Mouse (Mus musculus) cerebellum, adult 8-10 months (tissue): Measurements from ENCODE around the gene Eef2k.

Source experiments
- DNase-seq: peaks from one replicate; pipeline ENCODE4 v3.0.0; 2022

Gene Eef2k

DNA sequence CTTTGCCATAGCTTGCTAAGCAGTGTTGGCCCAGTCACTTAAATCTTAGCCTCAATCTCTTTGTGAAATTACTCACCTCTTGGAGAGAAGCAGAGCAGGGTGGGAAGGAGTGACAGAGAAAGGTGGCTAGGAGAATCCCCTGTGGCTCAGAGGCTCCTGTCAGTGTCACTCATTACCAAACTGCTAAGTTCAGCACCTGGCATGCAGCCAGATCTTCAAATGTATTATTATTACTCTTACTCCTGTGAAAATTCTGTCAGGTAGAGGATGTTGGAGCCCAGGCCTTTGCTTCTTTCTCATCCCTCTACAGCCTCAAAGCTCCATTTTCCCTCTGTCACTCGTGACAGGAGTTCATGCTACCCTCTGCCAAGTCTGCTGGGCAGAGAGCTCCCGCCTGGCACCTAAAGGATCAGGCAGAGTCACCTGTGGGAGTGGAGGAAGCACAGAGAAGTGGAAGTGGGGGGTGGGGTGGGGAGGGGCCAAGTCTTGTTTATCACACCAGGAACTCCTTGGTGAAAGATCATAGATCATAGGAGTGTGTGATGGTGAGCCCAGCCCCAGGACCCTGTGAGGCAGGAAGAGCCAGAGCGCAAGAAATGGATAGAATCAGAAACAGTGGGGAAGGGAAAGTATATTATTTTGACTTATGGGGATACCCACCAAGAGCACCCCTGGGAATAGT is 6.3 kb downstream of the Eef2k start:
- DNase-seq, result no peak

DNA sequence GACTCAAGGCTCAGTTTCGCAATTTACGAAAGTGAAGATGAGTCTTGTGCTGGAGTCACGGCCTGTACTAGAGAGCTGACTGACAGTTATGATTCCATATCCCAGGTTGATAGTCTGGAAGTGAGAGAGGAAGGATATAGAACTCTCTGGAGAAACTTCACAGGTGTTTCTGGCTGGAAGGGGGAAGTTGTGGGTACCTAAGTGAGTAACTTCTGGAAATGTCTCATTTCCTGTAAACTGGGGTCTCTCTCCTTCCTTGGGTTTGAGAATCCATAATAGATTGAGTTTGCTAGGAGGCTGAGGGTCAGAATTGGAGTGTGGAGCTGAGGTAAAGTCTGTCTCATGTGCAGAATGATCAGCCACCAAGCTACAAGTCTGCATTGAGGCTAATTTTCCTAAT is 7.5 kb downstream of the Eef2k start:
- DNase-seq, result no peak

DNA sequence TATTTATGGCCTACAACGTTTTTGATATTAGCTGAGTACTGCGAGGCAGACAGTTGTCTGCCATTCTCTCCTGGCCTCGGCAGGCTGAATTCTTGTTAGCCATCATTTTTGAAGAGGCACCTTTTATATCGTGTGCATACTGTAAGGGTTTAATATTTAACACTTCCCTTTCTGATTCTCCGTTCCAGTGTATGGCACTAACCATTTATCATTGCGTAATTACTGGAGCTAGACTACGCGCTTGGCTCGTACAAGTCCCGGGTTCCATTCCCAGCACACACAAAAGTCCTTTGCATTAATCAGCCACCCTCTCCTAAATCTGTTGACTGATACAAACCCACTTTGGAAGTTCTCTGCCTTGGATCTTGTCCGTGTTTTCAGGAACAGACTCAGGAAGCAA is 17.2 kb downstream of the Eef2k start:
- no peak for DNase-seq

DNA sequence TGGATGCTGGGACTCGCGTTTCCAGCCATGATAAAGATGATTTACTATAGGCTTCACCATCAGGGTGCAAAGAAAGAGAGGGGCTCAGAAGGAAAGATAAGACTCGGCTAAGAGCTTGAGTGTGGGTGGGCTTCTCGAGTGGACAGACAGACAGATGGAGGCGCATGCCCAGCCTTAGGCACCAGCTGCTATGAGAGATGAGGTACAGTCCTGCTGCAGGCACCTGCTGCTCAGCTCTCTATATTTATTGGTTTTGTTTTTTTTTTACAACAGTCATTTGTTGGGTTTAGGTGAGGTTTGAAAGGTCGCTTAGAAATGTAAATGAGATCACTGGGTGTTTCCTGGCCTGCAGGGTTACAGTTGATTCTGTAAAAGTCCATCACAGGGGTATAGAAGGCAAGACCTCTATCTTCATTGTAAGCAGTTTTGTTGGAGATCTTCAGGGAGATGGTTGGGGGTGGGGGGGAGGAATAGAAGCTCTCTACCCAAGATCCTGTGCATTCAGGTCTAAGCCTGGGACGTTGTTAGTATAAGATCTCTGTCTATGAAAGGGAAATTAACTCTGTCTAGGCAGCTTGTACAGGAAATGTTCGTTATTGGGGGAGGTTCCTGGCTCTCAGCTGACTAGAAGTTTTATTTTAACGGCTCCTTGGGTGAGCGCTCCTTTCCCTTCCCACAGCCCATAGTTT is 18.3 kb downstream of the Eef2k start:
- DNase-seq, result no peak

DNA sequence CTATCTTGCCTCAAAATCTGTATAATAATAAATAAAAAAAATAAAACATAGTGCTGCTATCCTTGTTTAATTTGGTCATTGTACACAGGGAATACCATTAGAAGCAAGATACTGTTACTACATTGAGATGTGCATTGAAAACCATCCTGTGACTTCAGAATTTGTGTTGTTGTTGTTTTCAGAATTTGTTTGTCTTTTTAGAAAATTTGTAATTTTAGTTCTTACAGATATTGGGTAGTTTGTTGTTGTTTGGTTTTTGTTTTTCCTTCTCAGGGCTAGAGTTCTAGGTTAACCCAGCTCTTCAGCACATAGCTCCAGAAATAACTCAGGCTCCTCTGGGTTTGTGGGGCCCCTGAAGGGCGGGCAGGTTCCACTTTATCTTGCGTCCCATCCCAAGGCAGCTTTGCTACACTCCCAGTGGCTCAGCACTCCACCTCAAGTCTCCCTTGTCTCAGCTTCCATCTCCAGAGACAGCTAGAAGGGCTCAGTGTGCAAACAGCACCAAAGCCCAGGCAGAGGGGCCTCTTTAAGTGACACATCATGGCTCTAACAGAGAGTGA is 18.9 kb downstream of the Eef2k start:
- DNase-seq, result no peak

DNA sequence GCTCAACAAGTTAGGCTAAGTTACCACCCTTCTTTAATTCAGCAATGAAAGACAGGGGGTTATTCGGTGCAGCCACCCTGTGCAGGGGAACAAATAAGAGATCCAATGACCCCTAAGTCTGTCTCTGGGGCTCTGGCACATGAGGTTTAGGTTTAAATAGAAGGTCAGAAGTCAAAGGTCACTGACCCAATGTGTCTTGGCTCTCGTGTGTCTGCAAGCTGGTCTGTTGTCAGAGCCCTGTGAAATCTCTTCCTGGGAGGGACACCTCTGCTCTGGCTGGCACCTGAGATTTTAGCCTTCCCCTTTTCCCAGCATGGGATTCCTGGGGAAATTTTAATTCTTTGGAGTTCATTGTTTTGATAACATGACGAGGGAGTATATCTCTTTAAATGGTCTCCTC is 19.6 kb downstream of the Eef2k start:
- DNase-seq, result no peak

DNA sequence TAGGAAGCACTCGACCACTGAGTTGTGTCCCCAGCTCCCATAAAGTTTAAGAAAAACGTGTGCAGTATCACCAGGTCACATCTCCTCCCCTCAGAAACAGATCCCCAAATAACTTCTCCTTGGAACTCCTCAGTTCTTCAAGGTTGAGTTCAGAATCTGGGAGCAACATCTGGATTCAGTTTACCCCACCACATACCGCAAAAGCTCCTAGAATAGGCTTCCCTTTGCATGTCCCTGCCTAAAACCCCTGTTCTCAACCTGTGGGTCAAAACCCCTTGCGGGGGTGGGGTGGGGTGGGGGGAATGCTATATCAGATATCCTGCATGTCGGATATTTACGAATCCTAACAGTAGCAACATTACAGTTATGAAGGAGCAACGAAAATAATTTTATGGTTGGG is 20.0 kb downstream of the Eef2k start:
- DNase-seq, result no peak

DNA sequence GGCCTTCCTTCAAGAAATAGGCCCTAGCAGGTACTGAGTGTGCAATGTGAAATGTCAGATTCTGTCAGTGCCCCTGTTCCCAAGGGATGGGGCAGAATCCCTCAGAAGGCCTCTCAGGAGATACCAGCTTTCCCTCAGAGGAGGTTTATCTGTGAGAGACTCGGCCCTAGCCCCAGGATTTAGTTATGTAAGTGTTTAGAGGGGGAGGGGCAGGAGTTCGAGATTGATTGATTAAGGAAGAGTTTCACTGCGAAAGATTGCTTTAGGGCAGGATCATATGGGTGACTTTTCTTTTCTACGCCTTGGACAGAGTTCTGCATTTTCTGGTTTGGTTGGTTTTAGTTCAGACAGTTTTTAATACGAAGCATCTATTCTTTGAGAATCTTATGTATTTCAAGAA is 20.8 kb downstream of the Eef2k start:
- DNase-seq, result no peak

DNA sequence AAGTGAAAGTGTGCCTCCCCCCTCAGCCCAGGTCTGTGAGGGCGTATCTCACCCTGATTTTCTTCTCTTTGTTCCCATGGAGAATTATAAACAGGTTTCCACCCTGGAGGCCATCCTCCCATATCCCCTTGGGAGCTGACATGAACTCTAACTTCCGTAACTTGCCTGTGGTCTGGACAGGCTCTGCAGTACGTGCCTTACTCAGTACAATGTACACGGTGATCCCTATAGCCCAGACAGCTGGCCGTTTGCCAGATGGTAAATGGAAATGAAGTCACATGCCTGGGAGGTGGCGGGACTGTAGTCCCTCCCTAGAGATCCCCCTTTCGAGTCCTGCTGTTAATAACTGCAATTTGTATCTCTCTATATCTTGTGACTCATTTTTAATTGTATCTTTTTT is 22.5 kb downstream of the Eef2k start:
- no peak for DNase-seq

DNA sequence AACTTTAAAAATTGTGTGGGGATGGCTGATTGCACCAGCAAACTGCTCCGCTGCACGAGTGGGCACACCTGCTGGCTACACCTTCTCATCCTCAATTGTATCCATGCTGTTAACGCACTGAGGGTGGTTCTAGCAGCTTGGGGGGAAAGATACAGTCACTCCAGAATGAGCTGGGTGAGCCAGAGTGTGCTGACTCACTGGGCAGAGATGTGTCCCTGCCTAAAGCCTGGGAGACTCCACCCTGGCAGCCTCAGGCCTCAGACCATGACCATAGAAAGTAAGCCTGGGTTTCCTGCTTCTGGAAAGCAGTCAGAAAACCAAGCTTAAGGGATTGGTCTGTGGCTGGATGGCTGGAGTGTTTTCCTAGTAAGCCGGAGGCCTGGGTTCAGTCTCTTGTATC is 23.2 kb downstream of the Eef2k start:
- no peak for DNase-seq

DNA sequence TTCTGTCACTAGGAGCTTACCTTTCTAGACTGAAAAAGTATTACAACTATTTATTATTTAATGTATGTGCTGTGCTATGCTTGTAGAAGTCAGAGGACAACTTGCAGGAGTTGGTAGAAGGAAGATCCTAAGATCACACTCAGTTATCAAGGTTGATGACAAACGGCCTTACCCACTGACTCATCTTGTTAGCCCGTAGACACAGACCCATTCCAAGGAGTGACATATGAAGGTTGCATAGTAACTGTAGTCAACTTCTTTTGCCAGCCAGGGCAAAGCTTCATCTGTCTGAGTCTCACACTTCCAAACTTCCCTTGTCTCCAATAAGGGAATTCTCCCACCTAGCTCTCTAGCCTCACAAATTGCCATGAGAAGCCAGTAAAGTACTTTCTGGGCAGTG is 24.1 kb downstream of the Eef2k start:
- no peak for DNase-seq

DNA sequence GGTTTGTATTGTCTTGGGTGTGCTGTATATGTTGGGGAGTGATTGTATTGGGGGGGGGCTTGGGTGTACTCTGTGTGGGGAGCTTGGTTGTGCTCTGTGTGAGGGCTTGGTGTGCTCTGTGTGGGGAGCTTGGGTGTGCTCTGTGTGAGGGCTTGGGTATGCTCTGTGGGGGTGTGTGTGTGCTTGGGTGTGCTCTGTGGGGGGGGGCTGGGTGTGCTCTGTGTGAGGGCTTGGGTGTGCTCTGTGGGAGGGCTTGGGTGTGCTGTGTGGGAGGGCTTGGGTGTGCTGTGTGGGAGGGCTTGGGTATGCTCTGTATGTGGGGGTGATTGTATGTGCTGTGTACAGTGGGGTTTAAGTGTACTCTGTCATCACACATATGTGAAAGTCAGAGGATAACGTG is 25.1 kb downstream of the Eef2k start:
- DNase-seq, result no peak

DNA sequence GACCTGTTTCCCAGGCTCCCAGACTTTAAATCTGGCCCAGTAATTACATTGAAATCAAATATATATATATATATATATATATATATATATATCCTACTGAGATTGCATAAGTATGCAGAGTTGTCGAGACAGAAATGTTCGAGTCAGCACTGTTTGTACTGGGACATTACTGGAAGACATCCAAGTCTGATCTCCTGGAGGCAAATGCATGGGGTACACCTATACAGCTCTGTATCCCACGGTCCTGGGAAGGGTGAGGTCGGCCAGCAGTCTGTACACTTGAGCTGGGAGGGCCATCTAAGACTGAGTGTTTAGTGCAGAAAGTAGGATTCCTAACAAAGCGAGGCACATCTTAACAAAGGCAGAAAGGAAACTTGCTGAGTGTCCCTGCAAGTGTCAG is 27.3 kb downstream of the Eef2k start:
- DNase-seq, result no peak

DNA sequence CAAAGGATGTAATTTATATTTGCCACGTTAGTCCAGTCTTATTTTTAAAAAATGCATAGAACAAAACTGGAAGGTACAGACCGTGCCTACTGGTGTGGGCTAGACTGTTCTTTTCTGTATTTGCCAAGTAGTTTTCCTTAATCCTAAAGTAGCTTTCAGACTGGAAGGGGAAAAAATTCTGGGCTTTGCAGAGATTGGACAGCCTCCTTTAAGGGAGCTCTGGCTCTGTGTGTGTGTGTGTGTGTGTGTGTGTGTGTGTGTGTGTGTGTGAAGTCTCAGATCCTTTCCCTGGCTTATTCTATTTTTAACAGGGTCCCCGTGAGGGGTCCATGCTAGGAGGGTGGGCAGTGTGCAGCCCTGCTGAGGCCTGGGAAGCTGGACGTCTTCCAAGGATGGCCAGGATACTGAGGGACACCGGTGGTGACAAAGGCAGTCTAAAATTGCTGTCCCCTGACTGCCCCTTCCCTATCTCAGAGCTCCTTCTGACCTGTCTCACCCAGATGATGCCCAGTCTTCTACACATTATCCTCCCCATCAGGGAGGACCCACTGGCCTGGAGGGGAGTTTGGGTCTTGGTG is 27.9 kb downstream of the Eef2k start:
- DNase-seq, result no peak

DNA sequence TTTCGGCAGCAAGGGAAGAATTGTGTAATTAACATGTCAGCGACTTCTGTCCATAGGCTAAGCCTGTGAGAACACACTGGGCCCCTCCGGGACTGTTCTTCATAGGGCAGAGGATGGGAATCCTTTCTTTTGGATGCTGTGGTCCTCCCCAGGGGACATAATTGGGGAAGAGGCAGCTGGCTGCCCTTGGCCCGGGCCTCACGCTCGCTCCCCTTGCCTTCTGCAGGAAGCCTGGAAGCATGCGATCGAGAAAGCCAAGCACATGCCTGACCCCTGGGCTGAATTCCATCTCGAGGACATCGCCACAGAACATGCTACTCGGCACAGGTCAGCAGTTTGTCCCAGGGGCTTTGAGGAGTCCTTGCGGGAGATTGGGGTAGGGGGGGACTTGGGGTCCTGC is 30.5 kb downstream of the Eef2k start:
- no peak for DNase-seq

DNA sequence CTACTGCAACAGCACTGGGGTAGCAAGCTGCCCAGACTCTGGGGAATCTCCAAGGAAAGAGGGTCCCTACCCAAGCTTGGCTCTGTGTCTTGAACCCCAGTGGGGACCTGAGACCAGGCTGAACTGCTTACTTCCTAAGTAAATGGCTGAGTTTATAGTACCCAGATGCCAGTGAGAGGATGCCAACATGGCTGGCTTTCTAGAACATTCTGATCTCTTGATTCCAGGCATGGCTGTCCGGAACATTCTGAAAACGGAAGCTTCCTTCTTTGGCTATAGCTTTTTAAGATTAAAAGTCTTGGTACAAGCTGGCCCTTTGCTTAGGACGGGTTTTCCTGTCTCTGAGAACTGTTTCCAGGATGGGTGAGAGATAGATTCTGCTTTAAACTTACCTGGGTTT is 31.4 kb downstream of the Eef2k start:
- DNase-seq, result no peak

DNA sequence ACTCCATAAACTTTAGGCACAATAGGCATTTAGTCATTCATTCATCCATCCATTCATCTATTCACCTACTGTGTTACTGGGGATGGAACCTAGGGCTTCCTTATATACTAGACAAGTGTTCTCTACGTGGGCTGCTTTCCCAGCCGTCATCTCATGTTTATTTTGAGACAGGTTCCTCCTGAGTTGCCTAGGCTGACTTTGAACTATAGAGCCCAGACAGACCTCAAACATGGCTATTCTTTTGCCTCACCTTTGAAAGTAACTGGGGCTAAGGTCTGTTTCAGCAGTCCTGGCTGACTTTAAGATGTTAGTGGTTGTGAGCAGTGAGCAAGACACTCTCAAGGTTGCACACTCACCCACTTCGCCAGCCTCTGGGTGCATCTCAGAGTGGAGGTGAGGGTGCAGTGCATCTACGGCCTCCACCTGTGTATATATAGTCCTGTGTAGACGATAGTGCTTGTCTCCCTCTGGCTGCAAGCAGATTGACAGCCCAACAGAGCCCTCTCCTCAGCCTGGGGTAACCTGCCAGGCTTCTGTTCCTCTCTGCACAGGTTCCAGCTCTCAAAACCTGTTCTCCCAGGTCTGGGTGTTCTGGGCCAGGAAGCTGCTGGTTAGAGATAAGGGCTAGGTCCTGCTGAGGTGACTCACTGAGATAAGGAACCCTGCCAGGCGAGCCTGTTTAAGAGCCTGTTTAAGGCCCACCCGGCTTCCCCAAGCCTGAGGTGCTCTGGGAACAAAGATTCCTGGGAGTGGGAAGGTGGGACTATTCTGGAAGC is 32.3 kb downstream of the Eef2k start:
- DNase-seq, result no peak

DNA sequence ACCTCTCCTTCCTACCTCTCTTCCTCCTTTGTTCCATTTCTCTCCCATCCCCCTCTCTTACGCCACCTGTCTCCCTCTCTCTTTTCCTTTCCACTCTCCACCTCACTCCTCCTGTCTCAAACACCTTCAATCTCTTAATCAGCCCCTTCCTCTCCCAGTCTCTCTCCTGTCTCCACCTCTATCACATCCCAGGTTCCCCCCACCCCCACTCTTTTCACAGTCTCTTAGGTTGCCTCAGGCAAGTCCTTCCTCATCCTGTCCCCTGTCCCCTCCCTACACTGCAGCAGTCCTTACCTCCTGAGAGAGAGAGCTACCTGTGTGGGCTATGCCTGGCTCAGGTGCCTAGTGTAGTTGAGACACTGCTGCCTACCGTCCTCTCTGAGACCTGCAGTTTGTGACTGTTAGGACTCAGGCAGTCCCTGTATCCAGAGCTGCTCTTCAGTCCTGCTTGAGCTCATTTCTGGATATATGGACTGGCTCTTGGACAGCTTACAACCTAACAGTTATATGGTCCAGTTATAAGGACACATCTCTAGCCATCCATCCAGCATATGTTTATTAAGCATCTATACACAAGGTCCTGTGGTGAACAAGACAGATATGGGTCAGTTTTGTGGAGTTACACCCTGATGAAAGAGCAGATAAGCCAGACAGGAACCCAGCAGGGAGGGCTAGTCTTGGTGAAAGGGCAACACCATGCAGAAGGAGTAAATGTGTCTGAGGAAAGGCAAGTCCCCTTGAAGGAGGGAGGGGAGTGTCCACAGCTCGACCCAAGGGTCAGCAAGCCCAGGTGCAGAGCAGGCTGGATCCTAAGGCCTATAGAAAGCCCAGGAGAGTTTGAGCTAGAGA is 33.1 kb downstream of the Eef2k start:
- no peak for DNase-seq

DNA sequence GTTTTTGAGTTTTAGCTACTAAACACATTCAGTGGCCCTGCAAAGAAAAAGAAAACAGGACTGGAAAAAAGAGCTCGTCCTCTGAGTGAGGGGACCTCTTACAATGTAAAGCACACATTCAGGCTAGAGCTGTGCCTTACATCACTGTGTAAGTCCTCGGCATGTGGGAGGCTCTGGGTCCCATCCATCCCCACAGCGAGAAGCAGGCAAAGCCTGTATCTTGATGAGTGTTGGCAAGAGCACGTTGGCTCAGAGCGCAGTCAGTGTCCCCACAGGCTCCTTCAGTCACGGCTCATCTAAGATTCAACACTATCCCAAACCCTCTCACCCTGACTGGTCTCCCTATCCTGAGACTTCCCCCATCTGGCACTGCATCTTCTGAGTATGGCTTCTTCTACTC is 35.6 kb downstream of the Eef2k start:
- no peak for DNase-seq

DNA sequence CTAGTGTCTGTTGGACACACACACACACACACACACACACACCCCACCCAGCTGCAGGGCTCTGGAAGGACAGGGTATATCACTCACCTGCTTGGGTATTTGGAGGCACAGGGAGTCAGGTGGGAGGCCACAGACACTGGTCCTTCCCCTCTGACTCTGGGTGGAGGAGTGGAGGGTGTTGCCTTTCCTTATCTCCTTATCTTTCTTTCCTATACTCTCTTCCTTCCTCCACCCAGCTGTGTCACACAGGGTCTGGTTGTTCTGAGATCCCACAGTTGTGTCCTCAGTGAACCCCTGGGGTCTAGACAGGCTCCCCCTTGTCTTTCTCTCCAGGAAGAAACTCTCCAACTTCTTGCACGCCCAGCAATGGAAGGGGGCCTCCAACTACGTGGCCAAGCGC is 37.3 kb downstream of the Eef2k start:
- no peak for DNase-seq

DNA sequence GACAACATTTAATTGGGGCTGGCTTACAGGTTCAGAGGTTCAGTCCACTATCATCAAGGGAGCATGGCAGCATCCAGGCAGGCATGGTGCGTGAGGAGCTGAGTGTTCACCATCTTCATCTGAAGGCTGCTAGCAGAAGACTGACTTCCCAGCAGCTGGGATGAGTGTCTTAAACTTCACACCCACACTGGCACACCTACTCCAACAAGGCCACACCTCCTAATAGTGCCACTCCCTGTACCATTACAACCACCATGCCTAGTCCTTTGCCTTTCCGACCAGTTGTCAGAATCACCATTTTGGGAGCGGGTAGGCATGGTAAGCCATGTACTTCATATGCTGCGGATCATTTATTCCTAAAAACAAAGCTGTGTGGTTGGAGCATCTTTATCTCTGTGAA is 38.1 kb downstream of the Eef2k start:
- no peak for DNase-seq

DNA sequence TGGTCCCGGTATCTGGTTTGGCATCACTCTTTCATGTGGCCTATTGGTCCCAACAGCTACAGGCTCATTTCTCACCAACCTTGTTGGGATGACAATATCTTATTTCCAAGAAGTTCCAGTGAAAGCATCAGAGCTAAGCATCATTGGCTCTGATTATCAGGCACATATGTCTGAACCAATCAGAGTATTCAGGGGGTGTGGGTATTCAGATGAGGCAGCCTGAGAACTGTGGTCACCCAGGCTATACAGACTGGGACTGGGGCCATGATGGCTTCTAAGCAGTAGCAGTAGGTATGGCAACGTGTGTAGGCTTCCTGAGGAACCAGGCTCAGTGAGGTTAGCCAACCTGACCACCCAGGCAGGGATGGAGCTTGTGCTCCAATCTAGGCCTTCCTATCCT is 38.8 kb downstream of the Eef2k start:
- no peak for DNase-seq

DNA sequence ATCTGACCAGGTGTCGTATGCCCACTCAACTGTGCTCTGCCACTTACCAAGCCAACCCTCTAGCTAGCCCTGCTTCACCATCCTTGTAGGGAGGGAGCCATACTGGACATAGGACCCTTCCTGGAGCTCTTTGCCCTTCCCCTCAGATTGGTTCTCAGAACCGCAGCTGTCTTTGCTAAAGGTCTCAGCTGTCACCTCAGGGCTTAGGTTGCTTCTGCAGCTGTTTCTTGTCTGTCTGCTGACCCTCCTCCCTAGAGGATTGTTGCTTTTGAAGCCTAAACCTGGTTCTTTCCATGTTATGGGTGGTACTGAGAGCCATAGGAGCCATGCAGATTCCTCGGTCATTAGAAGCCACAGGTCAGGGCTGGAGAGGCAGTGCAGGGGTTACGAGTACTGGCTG is 40.0 kb downstream of the Eef2k start:
- DNase-seq, result no peak
